Mouse (Mus musculus): ENCODE data around the gene Atmin. TPM values are rescaled to one million over a fixed set of nuclear protein-coding genes. Genes with fewer than 3 reads are reported as not detected.

The Atmin gene
- polyA plus RNA-seq, 1 experiment from 2014 or later: 13.1 TPM

DNA sequence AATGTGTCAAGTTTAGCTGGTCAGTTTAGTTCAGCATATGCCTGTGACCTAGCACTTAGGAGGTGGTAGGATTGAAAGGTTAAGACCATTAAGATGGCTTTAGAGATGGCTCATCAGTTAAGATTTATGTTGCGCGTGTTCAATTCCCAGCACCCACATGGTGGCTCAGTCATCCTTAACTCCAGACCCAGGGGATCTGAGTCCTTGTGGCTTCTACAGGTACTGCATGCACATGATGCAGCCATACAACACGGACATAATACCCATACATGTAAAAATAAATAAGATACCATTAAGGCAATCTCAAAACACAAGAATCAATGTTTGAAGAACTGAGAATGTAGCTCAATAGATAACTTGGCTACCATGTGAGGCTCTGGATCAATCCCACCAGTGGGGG lies 46.6 kb downstream of the Atmin start:
- H3K4me3 ChIP-seq (ENCODE audit: low read depth, low read length): no peak overlapping the region
- 87% methylated on average over 3 of the region's 3 CpGs for WGBS
- no peaks in the 10 kb centered on the region for H3K4me1 ChIP-seq (ENCODE audit: control insufficient read depth, insufficient read depth, low read length)
- no peaks in the 10 kb centered on the region for H3K27me3 ChIP-seq (ENCODE audit: control insufficient read depth, insufficient read depth, low read length)
- no peak overlapping the region for H3K27ac ChIP-seq (replicated peaks; ENCODE audit: low read depth, low read length)
- no peak overlapping the region for H3K4me2 ChIP-seq (ENCODE audit: low read depth, low read length)
- H3K9me3 ChIP-seq (replicated peaks; ENCODE audit: control insufficient read depth, low read length): no peaks in the 10 kb centered on the region
- no peak for DNase-seq (ENCODE audit: low spot score)
- no peak overlapping the region for H3K9ac ChIP-seq (replicated peaks; ENCODE audit: low read length)
- H3K36me3 ChIP-seq (replicated peaks; ENCODE audit: control insufficient read depth, insufficient read depth, low read depth, low read length): no peaks in the 10 kb centered on the region
- no peak for ATAC-seq (replicated peaks; ENCODE audit: insufficient number of reproducible peaks, low FRiP score, low TSS enrichment, low read depth)

DNA sequence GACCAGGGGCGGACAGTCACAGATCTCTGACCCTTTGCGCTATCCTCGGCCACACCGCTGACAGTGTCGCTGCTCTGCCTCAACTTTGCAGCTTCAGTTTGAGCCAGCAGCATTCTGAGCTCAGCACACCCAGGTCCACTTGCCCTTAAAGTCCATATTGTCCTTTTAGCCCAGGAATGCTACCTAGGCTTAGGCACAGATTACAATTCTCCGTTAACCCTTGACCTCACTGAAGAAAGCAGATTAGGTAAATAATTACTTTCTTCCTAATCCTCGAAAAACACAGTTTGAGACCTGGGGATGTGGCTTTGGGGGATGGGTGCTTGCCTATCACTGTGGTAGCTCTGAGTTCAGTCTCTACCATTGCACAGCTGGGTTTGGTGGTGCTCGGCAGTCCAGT lies 48.0 kb downstream of the Atmin start:
- no peak overlapping the region for H3K9ac ChIP-seq (replicated peaks; ENCODE audit: low read length)

DNA sequence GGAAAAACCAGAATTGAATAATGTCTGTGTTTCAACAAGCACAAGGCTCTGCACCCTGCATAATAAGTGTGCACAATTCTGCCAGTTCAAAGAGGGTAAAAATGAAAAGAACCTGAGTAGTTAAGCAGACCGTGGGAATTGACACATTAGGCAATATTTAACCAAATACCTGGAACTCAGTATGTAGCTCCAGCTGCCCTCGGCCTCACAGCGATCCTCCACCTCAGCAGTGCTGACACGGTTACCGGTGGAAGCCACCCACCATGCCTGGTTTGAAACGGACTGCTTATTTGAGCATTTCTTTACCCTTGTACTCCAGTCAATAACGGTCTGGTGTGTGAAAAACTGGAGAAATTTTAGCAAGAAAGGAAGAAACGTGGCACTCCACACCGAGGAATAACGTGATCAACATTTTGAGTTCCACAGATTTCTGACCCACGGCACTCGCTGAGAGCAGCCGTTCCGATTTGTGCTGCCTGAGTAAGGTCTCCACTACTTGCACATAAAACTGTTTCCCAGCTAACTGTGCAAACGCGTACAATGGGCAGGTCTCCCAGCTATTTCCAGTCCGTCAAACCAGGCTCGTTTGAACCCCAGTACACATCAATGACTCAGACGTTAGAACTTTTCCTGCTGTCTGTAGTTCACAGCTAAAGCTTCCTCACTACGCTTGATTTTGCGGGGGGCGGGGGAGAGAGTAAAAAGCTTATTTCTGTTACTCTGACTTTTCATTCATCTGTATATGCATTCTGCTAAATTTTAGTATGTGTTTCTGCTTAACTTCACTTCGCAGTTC lies 49.2 kb downstream of the Atmin start:
- Histone ChIP-seq H3K9me3 (replicated peaks; ENCODE audit: control insufficient read depth, low read length) (no peaks in the 10 kb centered on the region), H3K27ac (replicated peaks; ENCODE audit: low read depth, low read length) (no peak overlapping the region), H3K27me3 (ENCODE audit: control insufficient read depth, insufficient read depth, low read length) (no peaks in the 10 kb centered on the region), H3K4me2 (ENCODE audit: low read depth, low read length) (peak overlapping the region; percentile 65), H3K36me3 (replicated peaks; ENCODE audit: control insufficient read depth, insufficient read depth, low read depth, low read length) (no peaks in the 10 kb centered on the region), H3K4me3 (ENCODE audit: low read depth, low read length) (peak overlapping the region; percentile 64), H3K9ac (replicated peaks; ENCODE audit: low read length) (peak overlapping the region; percentile 65), H3K4me1 (ENCODE audit: control insufficient read depth, insufficient read depth, low read length) (no peaks in the 10 kb centered on the region)
- 13% methylated on average over 23 of the region's 23 CpGs for WGBS
- DNase-seq (ENCODE audit: low spot score) (peak; percentile 20), ATAC-seq (replicated peaks; ENCODE audit: insufficient number of reproducible peaks, low FRiP score, low TSS enrichment, low read depth) (no peak)

More for the DNA sequence above, 48.0 kb downstream of the Atmin start:
- 80% methylated on average over 8 of the region's 8 CpGs for WGBS
- Histone ChIP-seq H3K4me2 (ENCODE audit: low read depth, low read length) (no peak overlapping the region), H3K4me1 (ENCODE audit: control insufficient read depth, insufficient read depth, low read length) (no peaks in the 10 kb centered on the region), H3K36me3 (replicated peaks; ENCODE audit: control insufficient read depth, insufficient read depth, low read depth, low read length) (no peaks in the 10 kb centered on the region), H3K9me3 (replicated peaks; ENCODE audit: control insufficient read depth, low read length) (no peaks in the 10 kb centered on the region), H3K27me3 (ENCODE audit: control insufficient read depth, insufficient read depth, low read length) (no peaks in the 10 kb centered on the region), H3K4me3 (ENCODE audit: low read depth, low read length) (no peak overlapping the region), H3K27ac (replicated peaks; ENCODE audit: low read depth, low read length) (no peak overlapping the region)
- ATAC-seq (replicated peaks; ENCODE audit: insufficient number of reproducible peaks, low FRiP score, low TSS enrichment, low read depth) (no peak), DNase-seq (ENCODE audit: low spot score) (no peak)

DNA sequence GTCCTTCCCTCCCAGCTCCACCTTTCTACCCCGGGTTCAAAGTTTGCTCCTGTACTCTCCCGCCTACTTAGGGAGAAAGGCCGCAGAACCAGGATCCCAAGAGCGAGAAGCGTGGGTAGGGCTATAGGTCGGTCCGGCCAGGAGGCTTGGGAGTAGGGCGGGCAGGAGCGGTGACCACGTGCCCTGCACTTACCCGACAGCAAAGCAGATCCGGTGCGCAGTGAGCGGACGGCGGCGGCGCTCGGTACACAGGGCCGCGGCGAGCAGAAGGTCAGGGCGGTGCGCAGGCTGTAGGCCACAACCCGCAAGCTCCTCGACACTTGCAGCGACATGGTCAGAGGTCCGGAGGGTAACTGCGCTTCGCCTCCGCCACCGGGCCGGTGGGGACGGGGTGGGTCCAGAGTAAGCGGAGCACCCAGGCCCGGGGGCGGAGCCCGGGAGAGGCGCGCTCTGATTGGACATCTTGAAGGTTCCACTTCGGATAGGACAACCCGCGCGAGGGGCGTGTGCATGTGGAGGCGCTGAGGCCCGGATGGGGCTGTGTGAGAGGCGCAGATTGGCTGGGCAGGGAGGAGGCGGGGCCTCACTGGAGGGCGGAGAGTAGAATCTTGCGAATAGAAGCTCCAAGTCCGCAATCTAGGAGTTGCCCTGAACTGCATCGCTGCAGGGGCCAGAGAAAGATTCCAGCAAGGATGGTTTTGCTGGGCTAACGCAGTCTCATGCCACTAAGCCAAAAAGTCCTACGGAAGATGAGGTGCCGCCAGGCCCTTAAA lies 50.1 kb downstream of the Atmin start, which contains the start of gene Gcsh:
Gene Gcsh (minus strand): TSS at position 443 of the 773 bp plus-strand sequence.
- Histone ChIP-seq H3K27me3 (ENCODE audit: control insufficient read depth, insufficient read depth, low read length) (no peaks in the 10 kb centered on the region), H3K4me1 (ENCODE audit: control insufficient read depth, insufficient read depth, low read length) (no peaks in the 10 kb centered on the region), H3K4me2 (ENCODE audit: low read depth, low read length) (peak within 1 kb of the TSS; percentile 65), H3K36me3 (replicated peaks; ENCODE audit: control insufficient read depth, insufficient read depth, low read depth, low read length) (no peaks in the 10 kb centered on the region), H3K4me3 (ENCODE audit: low read depth, low read length) (peak within 1 kb of the TSS; percentile 64), H3K9me3 (replicated peaks; ENCODE audit: control insufficient read depth, low read length) (no peaks in the 10 kb centered on the region), H3K9ac (replicated peaks; ENCODE audit: low read length) (peak within 1 kb of the TSS; percentile 65), H3K27ac (replicated peaks; ENCODE audit: low read depth, low read length) (no peak within 1 kb of the TSS; the same call in 1 of the 2 replicates)
- DNase-seq (ENCODE audit: low spot score): peak; percentile 100
- peak; percentile 100 for ATAC-seq (replicated peaks; ENCODE audit: insufficient number of reproducible peaks, low FRiP score, low TSS enrichment, low read depth)
- 0% methylated on average over 56 of the region's 56 CpGs for WGBS

DNA sequence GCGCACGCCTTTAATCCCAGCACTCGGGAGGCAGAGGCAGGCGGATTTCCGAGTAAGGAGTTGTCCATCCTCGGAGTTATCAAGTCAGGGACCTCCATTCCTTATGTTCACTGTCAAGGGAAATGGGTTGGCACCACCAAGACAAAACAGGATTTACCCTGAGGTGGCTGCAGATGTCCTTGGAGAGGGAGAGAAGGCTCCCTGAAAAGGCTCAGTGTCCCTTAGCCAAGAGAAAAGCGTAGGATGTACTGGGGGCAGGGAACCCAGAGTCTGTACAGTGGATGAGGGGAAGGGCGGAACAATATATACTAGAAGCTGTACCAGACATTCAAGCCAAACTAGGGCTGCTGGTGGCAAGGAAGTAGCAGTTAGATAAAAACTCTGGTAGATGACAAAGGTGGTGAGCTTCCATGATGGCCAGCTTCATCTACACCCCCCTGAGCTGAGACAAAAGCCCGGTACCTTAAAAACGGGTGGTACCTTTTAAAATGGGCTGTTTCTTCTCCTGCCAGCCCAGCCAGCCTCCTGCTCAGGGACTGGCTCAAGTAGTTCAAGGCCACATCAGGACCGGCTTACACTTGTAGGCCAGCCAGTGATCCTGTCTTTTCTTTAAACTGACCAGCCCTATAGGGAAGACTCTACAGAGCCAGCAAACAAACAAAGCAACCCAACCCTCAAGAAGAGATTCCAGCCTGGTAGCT lies 51.0 kb downstream of the Atmin start:
- H3K27me3 ChIP-seq (ENCODE audit: control insufficient read depth, insufficient read depth, low read length): no peaks in the 10 kb centered on the region
- ATAC-seq (replicated peaks; ENCODE audit: insufficient number of reproducible peaks, low FRiP score, low TSS enrichment, low read depth): no peak
- 66% methylated on average over 11 of the region's 11 CpGs for WGBS
- H3K4me3 ChIP-seq (ENCODE audit: low read depth, low read length): peak overlapping the region; percentile 64
- H3K27ac ChIP-seq (replicated peaks; ENCODE audit: low read depth, low read length): no peak overlapping the region
- H3K4me1 ChIP-seq (ENCODE audit: control insufficient read depth, insufficient read depth, low read length): no peaks in the 10 kb centered on the region
- H3K9me3 ChIP-seq (replicated peaks; ENCODE audit: control insufficient read depth, low read length): no peaks in the 10 kb centered on the region
- DNase-seq (ENCODE audit: low spot score): no peak
- H3K9ac ChIP-seq (replicated peaks; ENCODE audit: low read length): no peak overlapping the region; the same call in 1 of the 2 replicates
- peak overlapping the region; percentile 38; the same call in 1 of the 2 replicates for H3K4me2 ChIP-seq (ENCODE audit: low read depth, low read length)
- no peaks in the 10 kb centered on the region for H3K36me3 ChIP-seq (replicated peaks; ENCODE audit: control insufficient read depth, insufficient read depth, low read depth, low read length)

Other genes with a start within 250 kb of the Atmin start
- gene Cdyl2, start 210.4 kb upstream of the Atmin start, polyA plus RNA-seq (2014; fragmentation: Nextera tagmentation; extraction: Ambion mirVana): 5.9 and 7.1 TPM in 2 replicates
- 90.6 and 92.2 TPM in 2 replicates for gene Cmc2, start 21.9 kb upstream of the Atmin start, polyA plus RNA-seq (2014; fragmentation: Nextera tagmentation; extraction: Ambion mirVana)
- 56.7 and 58.4 TPM in 2 replicates for gene Cenpn, start 21.7 kb upstream of the Atmin start, polyA plus RNA-seq (2014; fragmentation: Nextera tagmentation; extraction: Ambion mirVana)
- gene 1700030J22Rik, start 35.6 kb downstream of the Atmin start, polyA plus RNA-seq (2014; fragmentation: Nextera tagmentation; extraction: Ambion mirVana): 2.0 and 2.8 TPM in 2 replicates
- gene Gcsh, start 50.1 kb downstream of the Atmin start, polyA plus RNA-seq (2014; fragmentation: Nextera tagmentation; extraction: Ambion mirVana): 166 and 167 TPM in 2 replicates
- gene Pkd1l2, start 139.1 kb downstream of the Atmin start, polyA plus RNA-seq (2014; fragmentation: Nextera tagmentation; extraction: Ambion mirVana): 0.03 TPM in 1 of 2 replicates, not detected in the other
- 0.11 TPM in 1 of 2 replicates, not detected in the other for gene Bco1, start 152.5 kb downstream of the Atmin start, polyA plus RNA-seq (2014; fragmentation: Nextera tagmentation; extraction: Ambion mirVana)
- gene Gan, start 214.7 kb downstream of the Atmin start, polyA plus RNA-seq (2014; fragmentation: Nextera tagmentation; extraction: Ambion mirVana): 1.9 and 2.5 TPM in 2 replicates

Data from embryonic facial prominence, embryonic 11.5 days (tissue).